Mouse (Mus musculus): ENCODE data around the gene Gm27021.

- TF ChIP-seq EP300 (IDR thresholded peaks at IDR 0.05; ENCODE audit: insufficient read depth, low read depth, low read length) = no peak
- TF ChIP-seq CTCF (IDR thresholded peaks at IDR 0.05; ENCODE audit: low read depth, low read length) = no peak
Measured at GRCm38 (mm10) chr8:120627298-120627697, 40.6 kb downstream of the Gm27021 start.
